Mouse (Mus musculus) G1E (cell line): ENCODE data around the gene Strc. TPM values are rescaled to one million over a fixed set of nuclear protein-coding genes. Genes with fewer than 3 reads are reported as not detected.
A peak's percentile ranks its signal among the peaks of the same experiment; 100 is the strongest.

Experiments used
- ATAC-seq: 2 replicates; pipeline ENCODE4 v1.8.0; 2016; ENCODE audit warnings: mild to moderate bottlenecking; ENCODE audit not compliant: insufficient number of reproducible peaks, poor library complexity, low FRiP score, severe bottlenecking; ENCODE audit errors: extremely low read depth
- DNase-seq: peaks from one replicate; pipeline ENCODE4 v3.0.0; 2012; ENCODE audit warnings: low spot score
- H3K27me3 ChIP-seq: 2 replicates; pipeline ENCODE4 v1.6.1; 2012; ENCODE audit warnings: mild to moderate bottlenecking, low read length, inconsistent platforms; ENCODE audit not compliant: insufficient read depth
- H3K36me3 ChIP-seq: replicated peaks from 2 replicates; pipeline ENCODE3; 2012; ENCODE audit warnings: mild to moderate bottlenecking, inconsistent platforms
- H3K4me1 ChIP-seq: 2 replicates; pipeline ENCODE4 v1.6.1; 2012; ENCODE audit warnings: low read depth, low read length, inconsistent platforms, mixed read lengths; ENCODE audit not compliant: insufficient read depth
- H3K4me3 ChIP-seq: 2 replicates; pipeline ENCODE4 v1.5.1; 2012; ENCODE audit warnings: low read depth, mild to moderate bottlenecking, inconsistent platforms, low read length, moderate library complexity, mixed read lengths
- H3K9me3 ChIP-seq: replicated peaks from 2 replicates; pipeline ENCODE4 v1.6.1; 2012; ENCODE audit warnings: inconsistent platforms
- CTCF ChIP-seq: IDR thresholded peaks from 2 replicates; pipeline ENCODE4 v1.5.1; 2012; ENCODE audit warnings: low read depth, low read length, inconsistent platforms, mixed read lengths
- GATA1 ChIP-seq: IDR thresholded peaks from 2 replicates; pipeline ENCODE4 v1.6.1; 2012; ENCODE audit warnings: borderline replicate concordance, low read length, inconsistent platforms, mixed read lengths
- GATA2 ChIP-seq: IDR thresholded peaks from 2 replicates; pipeline ENCODE4 v1.6.1; 2012; ENCODE audit warnings: low read depth, low read length, inconsistent platforms, borderline replicate concordance
- POLR2AphosphoS5 ChIP-seq: IDR thresholded peaks from 2 replicates; pipeline ENCODE4 v1.6.1; 2012; ENCODE audit warnings: low read depth, low read length, inconsistent platforms; ENCODE audit not compliant: insufficient replicate concordance
- TAL1 ChIP-seq: conservative IDR thresholded peaks from 2 replicates; pipeline ENCODE4 v1.6.1; 2012; ENCODE audit warnings: low read depth, low read length, inconsistent platforms, mixed read lengths
- polyA plus RNA-seq: library from polyadenylated mRNA; stranded (reverse); fragments of >175 nt; gene quantifications from 2 replicates; pipeline ENCODE4 v1.2.3, GENCODE M21; 2012
- total RNA-seq, 2 experiments: library from RNA; stranded (forward) in 1 of 2; stranded (reverse) in 1 of 2; fragments of 200-1000 nt in 1 of 2; fragments of >200 nt in 1 of 2; fragmentation: Nextera tagmentation in 1 of 2; gene quantifications; 2 replicates each; pipeline ENCODE4 v1.2.3; 2014 to 2017

Gene Strc
- total and polyA plus RNA-seq, 3 experiments: 0.05 TPM; not detected in 2

GRCm38 (mm10) chr2:121415103-121415502 is 28.1 kb upstream of the Strc start:
- DNase-seq: no peak
- TF ChIP-seq GATA1: no peak
- TF ChIP-seq POLR2AphosphoS5: no peak
- TF ChIP-seq CTCF: no peak
- TF ChIP-seq TAL1: no peak
- TF ChIP-seq GATA2: no peak
- Histone ChIP-seq H3K27me3 (no peaks in the 10 kb centered on the region), H3K9me3 (no peaks in the 10 kb centered on the region), H3K4me3 (peak overlapping the region; percentile 97; the same call in 1 of the 2 replicates), H3K36me3 (peaks cover 46% of the 10 kb centered on the region), H3K4me1 (peaks cover 44% of the 10 kb centered on the region)
- no peak for ATAC-seq

DNA sequence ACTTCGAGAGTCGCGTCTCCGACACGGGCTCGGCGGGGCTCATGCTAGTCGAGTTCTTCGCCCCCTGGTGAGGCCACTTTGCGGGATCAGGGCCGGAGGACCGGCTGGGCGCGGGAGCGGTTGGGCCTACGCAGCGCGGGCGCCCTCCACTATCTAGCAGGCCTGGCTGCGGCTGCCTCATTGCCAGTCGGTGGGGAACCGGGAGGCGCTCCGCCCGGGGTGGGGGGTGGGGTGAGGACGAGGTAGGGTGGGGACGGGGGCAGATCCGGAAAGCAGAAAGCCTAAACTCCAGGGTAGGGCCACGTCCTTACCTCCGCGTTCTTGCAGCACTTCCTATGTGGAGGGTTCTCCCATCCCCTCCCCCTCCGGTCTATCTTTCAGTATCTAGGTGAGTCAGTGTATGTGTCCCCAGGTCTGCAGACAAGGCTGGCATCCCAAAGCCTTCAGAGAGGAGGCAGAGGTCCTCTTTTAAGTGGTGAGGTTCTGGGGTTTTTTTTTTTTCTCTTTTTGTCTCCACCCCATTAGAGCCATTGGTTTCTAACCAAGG is 27.2 kb upstream of the Strc start:
- Histone ChIP-seq H3K27me3 (no peaks in the 10 kb centered on the region), H3K4me1 (peaks cover 41% of the 10 kb centered on the region), H3K9me3 (no peaks in the 10 kb centered on the region), H3K4me3 (peak overlapping the region; percentile 97), H3K36me3 (peaks cover 41% of the 10 kb centered on the region)
- TF ChIP-seq CTCF (no peak), GATA1 (no peak), GATA2 (no peak), TAL1 (no peak), POLR2AphosphoS5 (no peak)
- no peak for ATAC-seq
- peak; percentile 57 for DNase-seq

DNA sequence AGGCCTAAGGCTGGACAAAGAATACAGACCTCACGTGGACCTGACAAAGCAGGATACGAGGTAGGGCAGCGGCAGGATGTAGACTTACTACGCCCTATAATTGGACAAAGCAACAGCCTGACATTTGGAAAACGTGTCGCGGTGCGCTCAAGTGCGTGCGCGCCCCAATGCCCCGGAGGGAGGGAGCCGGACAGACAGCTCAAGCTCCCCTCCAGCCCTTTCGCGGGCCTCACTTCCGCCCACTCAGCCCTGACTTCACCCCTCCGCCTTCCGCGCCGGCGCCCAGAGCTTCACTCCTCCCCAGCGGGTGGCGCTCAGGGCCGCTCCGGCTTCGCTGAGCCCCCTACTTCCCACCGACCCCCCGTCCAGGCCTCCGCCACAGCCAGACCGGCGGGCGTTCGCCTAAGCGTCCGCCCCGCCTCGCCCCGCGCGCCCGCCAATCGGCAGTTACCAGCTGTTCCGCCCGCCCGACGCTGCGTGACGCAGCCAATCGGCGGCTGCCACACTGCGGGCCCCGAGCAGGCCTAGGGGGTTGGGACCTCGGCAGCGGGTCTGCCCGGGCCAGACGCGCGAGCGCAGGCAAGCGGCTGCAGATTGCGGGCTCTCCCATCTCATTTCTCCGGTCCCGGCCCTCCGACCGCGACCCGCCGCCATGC is 26.5 kb upstream of the Strc start, which contains the start of the genes Pdia3 and Catsper2:
TSS of gene Pdia3 (plus strand) at position 389 of the 656 bp plus-strand sequence.
TSS of gene Catsper2 (minus strand) at position 406 of the 656 bp plus-strand sequence.
- Histone ChIP-seq H3K36me3 (peaks cover 34% of the 10 kb centered on the region), H3K4me1 (peaks cover 41% of the 10 kb centered on the region), H3K27me3 (no peaks in the 10 kb centered on the region), H3K4me3 (peak within 1 kb of the TSS; percentile 97), H3K9me3 (no peaks in the 10 kb centered on the region)
- DNase-seq: peak; percentile 99
- no peak for TF ChIP-seq POLR2AphosphoS5
- ATAC-seq: peak; percentile 80

DNA sequence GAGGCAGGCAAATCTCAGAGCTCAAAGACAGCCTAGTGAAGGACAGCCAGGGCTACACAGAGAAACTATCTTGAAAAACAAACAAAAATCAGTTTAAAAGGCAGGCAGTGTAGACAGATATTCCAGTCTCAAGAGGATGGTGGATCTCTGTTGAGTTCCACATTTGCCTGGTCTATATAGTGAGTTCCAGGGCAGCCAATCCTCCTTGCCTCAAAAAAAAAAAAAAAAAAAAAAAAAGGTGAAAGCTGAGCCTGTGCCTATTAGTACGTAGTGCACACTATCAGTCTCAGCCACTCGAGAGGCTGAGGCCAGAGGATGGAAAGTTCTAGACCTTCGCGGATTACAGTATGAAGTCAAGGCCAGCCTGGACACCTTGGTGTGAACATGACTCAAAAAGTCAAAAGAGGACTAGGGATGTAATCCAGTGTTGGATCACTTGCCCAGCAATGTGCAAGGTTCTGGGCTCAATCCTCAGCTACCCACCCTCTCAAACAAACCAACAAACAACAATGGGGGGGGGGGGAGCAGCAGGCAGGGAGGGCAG is 25.9 kb upstream of the Strc start:
- DNase-seq (no peak), ATAC-seq (no peak)
- H3K4me3 ChIP-seq: peak overlapping the region; percentile 97
- H3K36me3 ChIP-seq: peaks cover 28% of the 10 kb centered on the region
- no peaks in the 10 kb centered on the region for H3K9me3 ChIP-seq
- peaks cover 38% of the 10 kb centered on the region for H3K4me1 ChIP-seq
- no peak for TF ChIP-seq CTCF
- TF ChIP-seq GATA1: no peak
- H3K27me3 ChIP-seq: no peaks in the 10 kb centered on the region

DNA sequence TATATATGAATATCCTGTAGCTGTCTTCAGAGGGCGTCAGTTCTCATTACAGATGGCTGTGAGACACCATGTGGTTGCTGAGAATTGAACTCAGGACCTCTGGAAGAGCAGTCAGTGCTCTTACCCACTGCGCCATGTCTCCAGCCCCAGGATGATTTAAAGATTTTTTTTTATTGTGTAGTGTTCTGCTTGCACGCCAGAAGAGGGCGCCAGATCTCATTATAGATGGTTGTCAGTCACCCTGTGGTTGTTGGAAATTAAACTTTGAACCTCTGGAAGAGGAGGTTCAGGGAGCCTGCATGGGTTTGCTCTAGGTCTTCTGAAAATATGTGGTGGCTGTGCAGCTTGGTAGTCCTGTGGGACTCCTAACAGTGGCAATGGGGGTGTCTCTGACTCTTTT is 21.2 kb upstream of the Strc start:
- peaks cover 9% of the 10 kb centered on the region for H3K36me3 ChIP-seq
- no peaks in the 10 kb centered on the region for H3K9me3 ChIP-seq
- H3K27me3 ChIP-seq: no peaks in the 10 kb centered on the region
- H3K4me3 ChIP-seq: no peak overlapping the region
- H3K4me1 ChIP-seq: peaks cover 16% of the 10 kb centered on the region
- ATAC-seq: no peak
- TF ChIP-seq GATA2 (no peak), TAL1 (no peak), CTCF (no peak)
- no peak for DNase-seq

DNA sequence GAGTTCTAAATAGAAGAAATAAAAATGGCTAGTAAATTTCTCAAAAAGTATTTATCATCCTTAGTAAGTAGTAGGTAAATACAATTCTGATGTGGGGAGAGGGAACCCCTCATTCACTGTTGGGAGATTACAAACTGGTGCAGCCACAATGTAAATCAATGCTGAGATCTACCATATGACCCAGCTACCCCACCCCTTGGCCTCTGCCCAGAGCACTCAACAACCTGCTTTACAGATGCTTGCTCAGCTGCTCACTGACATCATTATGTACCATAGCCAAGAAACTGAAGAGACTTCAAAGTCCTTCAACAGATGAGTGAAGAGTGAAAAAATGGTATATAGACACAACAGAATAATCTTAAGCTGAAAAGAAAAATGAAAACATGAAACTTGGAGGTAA is 16.3 kb upstream of the Strc start:
- H3K4me1 ChIP-seq: no peaks in the 10 kb centered on the region
- TF ChIP-seq GATA2 (no peak), POLR2AphosphoS5 (no peak), GATA1 (no peak), CTCF (no peak)
- ATAC-seq (no peak), DNase-seq (no peak)
- H3K4me3 ChIP-seq: no peak overlapping the region
- no peaks in the 10 kb centered on the region for H3K9me3 ChIP-seq
- H3K27me3 ChIP-seq: no peaks in the 10 kb centered on the region
- H3K36me3 ChIP-seq: no peaks in the 10 kb centered on the region

- ATAC-seq (no peak), DNase-seq (no peak)
- H3K36me3 ChIP-seq: no peaks in the 10 kb centered on the region
- no peaks in the 10 kb centered on the region for H3K4me1 ChIP-seq
- TF ChIP-seq TAL1 (no peak), POLR2AphosphoS5 (no peak), GATA1 (no peak), CTCF (peak; percentile 19; the same call in 1 of the 2 replicates), GATA2 (no peak)
- no peak overlapping the region for H3K4me3 ChIP-seq
- no peaks in the 10 kb centered on the region for H3K27me3 ChIP-seq
- no peaks in the 10 kb centered on the region for H3K9me3 ChIP-seq
These were observed 9.7 kb upstream of the Strc start for GRCm38 (mm10) chr2:121396624-121397023.
